Mouse (Mus musculus) left cerebral cortex, adult 18-20 months (tissue): ENCODE results near the gene Nectin3. TPM values are rescaled to one million over a fixed set of nuclear protein-coding genes. Genes with fewer than 3 reads are reported as not detected.

Experiments used
- DNase-seq, 2 experiments: peaks; one replicate each; pipeline ENCODE4 v3.0.0; 2021 to 2022; ENCODE audit warnings: low spot score in 2 of 2, mixed read lengths in 1 of 2
- long read RNA-seq, 2 experiments: library from polyadenylated mRNA; stranded (forward); transcript quantifications; one replicate each; pipeline ENCODE4 v2.0.0; 2021
- total RNA-seq, 2 experiments: library from RNA; stranded (reverse); gene quantifications; 2 replicates each; pipeline ENCODE4 v1.2.3; 2021

Gene Nectin3
- 10 to 100 TPM; 37.9 to 42.2 TPM for total RNA-seq
- long read RNA-seq, experiment 1, transcript Nectin3-201 (6 exons, 3,062 nt), result major isoform, 35 of 39 reads
- long read RNA-seq, experiment 1, partial matches to known transcripts, result 2 of 39 reads
- long read RNA-seq, experiment 1, other reads (novel, unspliced or antisense), result 0 of 39 reads
- long read RNA-seq, experiment 2, transcript Nectin3-201 (6 exons, 3,062 nt), result major isoform, 21 of 28 reads
- long read RNA-seq, experiment 2, partial matches to known transcripts, result 0 of 28 reads
- long read RNA-seq, experiment 2, other reads (novel, unspliced or antisense), result 5 of 28 reads

- no peak for DNase-seq
Observed at GRCm38 (mm10) chr16:46498421-46498789, at the start of gene Nectin3. TSS of gene Nectin3 (minus strand) at chr16:46498525.

- DNase-seq, result no peak
Observed at GRCm38 (mm10) chr16:46538092-46538491, 39.8 kb upstream of the Nectin3 start.

- DNase-seq, result no peak
Observed at GRCm38 (mm10) chr16:46532465-46533254, 34.3 kb upstream of the Nectin3 start.

- DNase-seq, result no peak
Observed at GRCm38 (mm10) chr16:46531023-46531422, 32.7 kb upstream of the Nectin3 start.

GRCm38 (mm10) chr16:46520885-46521417, 22.6 kb upstream of the Nectin3 start:
- no peak for DNase-seq

GRCm38 (mm10) chr16:46519606-46520005, 21.3 kb upstream of the Nectin3 start:
- DNase-seq, result no peak

- no peak for DNase-seq
Observed at GRCm38 (mm10) chr16:46507944-46508333, 9.6 kb upstream of the Nectin3 start.

- DNase-seq, result no peak
Observed at GRCm38 (mm10) chr16:46507260-46507943, 9.1 kb upstream of the Nectin3 start.

GRCm38 (mm10) chr16:46504006-46504405, 5.7 kb upstream of the Nectin3 start:
- no peak for DNase-seq

GRCm38 (mm10) chr16:46502311-46502710, 4.0 kb upstream of the Nectin3 start:
- no peak for DNase-seq

- DNase-seq, result no peak
Observed at GRCm38 (mm10) chr16:46500759-46501158, 2.4 kb upstream of the Nectin3 start.

- DNase-seq, result peak; percentile 50 to 67
Observed at GRCm38 (mm10) chr16:46497686-46498420, 472 bp downstream of the Nectin3 start.

GRCm38 (mm10) chr16:46496889-46497685, 1.2 kb downstream of the Nectin3 start:
- DNase-seq, result peak; percentile 90 to 95

- peak; percentile 16 to 43 for DNase-seq
Observed at GRCm38 (mm10) chr16:46496031-46496868, 2.1 kb downstream of the Nectin3 start.

GRCm38 (mm10) chr16:46495201-46495600, 3.1 kb downstream of the Nectin3 start:
- no peak for DNase-seq

GRCm38 (mm10) chr16:46487436-46488097, 10.8 kb downstream of the Nectin3 start:
- DNase-seq, result peak; percentile 64 to 65

- DNase-seq, result no peak
Observed at GRCm38 (mm10) chr16:46477336-46477735, 21.0 kb downstream of the Nectin3 start.

- DNase-seq, result no peak
Observed at GRCm38 (mm10) chr16:46451421-46451820, 46.9 kb downstream of the Nectin3 start.

GRCm38 (mm10) chr16:46449013-46449412, 49.3 kb downstream of the Nectin3 start:
- no peak for DNase-seq
